Mouse (Mus musculus) heart, postnatal 25 days (tissue): ENCODE results near the gene Ddx39. TPM values are rescaled to one million over a fixed set of nuclear protein-coding genes. Genes with fewer than 3 reads are reported as not detected.

Experiments
- DNase-seq: peaks from one replicate; pipeline ENCODE4 v3.0.0; 2022; ENCODE audit warnings: low spot score
- intact Hi-C: fragments of 180-260 bp; cut with DNase I; formaldehyde crosslinking; loops from one replicate; pipeline ENCODE4 v1.15.1; 2025
- total RNA-seq, 2 experiments: library from RNA; stranded (reverse); gene quantifications; 2 replicates each; pipeline ENCODE4 v1.2.3; 2021

Gene Ddx39
- total RNA-seq, result 10 to 100 TPM; 20.0 to 21.6 TPM

DNA sequence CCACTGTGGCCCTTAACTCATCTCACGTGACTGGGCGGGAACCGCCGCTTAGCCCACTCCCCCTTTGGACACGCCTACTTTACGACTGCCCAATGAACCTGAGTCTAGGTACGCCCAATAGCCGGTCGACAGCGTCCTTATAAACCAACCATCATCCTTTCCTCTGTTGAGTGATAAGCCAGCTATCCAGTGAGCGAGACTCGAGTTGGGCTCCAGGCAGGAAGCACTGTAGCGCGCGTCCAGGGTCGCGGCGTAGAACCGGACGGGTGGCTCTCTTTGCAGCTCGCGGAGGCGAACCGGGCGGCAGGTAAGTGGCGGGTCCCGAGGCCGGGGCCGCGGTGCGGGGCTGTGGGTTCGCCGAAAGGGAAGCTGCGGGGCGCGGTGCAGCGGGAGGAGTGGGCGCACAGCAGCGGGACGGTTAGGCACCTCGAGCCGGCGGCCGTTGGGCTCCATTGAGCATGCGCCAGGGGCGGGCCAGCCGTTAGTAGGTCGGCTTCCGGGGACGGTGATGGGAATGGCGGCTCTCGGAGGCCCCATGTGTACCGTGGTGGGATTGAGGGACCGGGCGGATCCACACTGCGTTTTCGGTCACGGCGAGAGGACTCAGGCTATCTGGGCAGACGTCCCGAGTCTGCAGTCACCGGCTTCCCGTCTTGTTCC, at the start of gene Ddx39:
Ddx39 (plus strand) TSS at position 147 of the 660 bp plus-strand sequence.
- intact Hi-C loops, result loop anchor here (2.0 kb wide), 1 partner anchor 16 kb away; the partner anchor contains the start of gene Pkn1
- DNase-seq, result peak; percentile 96

DNA sequence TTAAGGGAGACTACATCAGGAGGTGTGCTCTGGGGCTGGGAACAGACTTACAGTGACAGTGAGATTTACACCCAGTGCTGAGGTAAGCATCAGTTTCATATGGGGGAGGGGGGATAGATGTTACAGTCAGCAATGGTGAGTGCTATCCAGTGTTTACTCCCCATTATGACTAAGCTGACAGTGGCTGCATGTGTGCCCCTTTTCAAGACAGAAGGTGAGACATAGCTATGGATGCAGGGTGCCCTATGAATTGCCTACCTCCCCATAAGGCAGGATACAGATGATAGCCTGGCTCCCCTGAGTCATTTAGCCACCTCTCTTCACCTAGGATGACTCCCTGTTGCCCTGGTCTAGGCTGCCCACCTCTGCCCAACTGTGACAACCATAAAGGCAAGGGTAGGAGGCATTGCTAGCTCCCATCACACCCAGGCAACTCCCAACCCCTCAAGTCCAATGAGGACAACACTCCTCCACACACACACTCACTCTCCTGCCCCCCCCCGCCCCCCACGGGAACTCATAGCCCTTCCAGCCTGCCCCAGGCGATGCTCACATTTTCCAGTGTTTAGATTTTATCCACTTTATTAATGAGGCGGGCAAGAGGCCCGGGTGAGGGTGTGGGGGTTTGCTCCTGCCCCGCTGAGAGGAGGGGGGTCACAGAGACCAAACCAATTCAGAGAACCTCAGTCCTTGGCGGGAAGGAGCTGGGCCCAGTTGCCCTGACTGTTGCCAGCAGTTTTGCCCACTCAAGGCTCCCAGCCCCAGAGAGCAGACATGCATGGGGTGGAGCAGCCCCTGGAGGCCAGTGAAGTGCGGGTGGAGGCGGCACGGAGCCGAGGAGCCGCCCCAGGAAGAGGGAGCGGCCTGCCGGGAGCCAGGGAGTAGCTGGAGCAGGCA, 48.8 kb upstream of the Ddx39 start, which contains the start of gene Ptger1:
Ptger1 (plus strand) TSS at position 710 of the 897 bp plus-strand sequence.
- peak; percentile 75 for DNase-seq
- intact Hi-C loops, result loop anchor here (2.0 kb wide), 1 partner anchor 229 kb away; no protein-coding TSS in a partner anchor

DNA sequence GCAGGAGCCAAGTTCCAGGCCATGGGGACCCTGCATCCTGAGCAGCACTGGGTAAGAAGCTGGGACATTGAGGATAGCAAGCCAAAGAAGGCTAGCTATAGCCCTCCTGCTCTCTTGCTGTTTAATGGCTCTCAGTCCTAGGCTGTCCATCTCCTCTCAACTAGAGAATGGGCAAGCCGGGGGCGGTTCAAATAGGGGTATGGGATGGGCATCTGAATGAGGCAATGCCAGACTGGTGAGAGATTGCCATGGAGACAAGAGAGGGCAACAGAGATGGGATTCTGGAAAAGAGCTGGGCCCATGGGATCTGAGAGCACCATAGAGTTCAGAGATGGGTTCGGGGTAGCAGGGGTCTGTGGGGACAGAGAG, 48.1 kb upstream of the Ddx39 start:
- intact Hi-C loops, result no loop called here
- no peak for DNase-seq

DNA sequence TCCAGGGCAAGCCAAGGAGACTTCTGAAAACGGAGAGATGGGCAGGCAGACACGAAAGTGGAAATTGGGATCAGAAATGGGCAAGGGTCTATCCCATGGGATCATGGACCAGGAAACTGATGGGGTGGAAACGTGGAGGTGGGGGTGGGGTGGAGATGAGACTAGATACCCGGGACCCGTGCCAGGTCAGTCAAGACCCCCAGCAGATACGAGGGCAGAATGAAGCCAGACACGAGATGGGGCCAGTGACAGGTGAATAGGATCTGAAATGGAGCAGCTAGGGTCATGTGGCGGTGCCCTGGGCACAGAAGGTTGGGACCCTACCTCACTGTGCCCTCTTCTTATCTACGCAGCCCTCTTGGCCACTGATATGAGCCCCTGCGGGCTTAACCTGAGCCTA, 47.5 kb upstream of the Ddx39 start:
- no peak for DNase-seq
- intact Hi-C loops, result no loop called here

DNA sequence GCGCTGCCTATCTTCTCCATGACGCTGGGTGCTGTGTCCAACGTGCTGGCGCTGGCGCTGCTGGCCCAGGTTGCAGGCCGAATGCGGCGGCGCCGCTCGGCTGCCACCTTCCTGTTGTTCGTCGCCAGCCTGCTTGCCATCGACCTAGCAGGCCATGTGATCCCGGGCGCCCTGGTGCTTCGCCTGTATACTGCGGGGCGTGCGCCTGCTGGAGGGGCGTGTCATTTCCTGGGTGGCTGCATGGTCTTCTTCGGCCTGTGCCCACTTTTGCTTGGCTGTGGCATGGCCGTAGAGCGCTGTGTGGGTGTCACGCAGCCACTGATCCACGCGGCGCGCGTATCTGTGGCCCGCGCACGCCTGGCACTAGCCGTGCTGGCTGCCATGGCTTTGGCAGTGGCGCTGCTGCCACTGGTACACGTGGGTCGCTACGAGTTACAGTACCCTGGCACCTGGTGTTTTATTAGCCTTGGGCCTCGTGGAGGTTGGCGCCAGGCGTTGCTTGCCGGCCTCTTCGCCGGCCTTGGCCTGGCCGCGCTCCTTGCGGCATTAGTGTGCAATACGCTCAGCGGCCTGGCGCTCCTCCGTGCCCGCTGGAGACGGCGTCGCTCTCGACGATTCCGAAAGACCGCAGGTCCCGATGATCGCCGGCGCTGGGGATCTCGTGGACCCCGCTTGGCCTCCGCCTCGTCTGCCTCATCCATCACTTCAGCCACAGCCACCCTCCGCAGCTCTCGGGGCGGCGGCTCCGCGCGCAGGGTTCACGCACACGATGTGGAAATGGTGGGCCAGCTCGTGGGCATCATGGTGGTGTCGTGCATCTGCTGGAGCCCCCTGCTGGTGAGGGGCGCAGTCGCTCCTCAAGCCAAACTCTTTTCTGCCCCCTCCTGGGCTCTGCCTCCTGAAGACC, 46.7 kb upstream of the Ddx39 start:
- intact Hi-C loops, result no loop called here
- DNase-seq, result no peak

DNA sequence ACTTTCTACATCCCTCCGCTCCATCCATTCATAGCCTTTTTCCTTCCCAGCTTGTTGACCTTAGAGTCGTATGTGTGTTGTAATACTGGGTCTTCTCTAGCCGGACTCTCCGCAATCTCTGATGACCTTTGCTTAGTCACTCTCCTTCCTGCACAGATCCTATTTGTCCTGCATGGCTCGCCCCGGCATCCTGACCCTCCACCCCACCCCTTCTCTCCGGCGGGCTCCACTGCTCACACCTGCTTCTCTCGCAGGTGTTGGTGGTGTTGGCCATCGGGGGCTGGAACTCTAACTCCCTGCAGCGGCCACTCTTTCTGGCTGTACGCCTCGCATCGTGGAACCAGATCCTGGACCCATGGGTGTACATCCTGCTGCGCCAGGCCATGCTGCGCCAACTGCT, 46.0 kb upstream of the Ddx39 start:
- intact Hi-C loops, result no loop called here
- no peak for DNase-seq

DNA sequence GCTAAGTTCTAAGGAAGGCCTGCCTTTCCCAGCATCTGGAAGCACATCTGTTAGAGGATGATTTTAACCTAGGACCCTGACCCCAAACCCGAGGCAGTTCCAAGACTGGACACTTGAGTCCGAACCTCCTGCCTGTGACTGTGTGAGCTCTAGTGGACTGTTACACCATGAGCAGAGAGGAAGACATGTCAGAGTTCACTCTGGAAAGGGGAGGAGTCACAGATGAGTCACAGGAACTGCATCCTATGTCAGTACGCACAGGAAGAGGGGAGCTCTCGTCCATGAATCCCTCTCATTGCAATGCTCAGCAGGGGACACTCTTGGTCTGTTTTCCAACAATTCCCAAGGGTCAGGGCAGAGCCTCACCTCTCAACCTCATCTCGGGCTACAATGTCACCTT, 42.0 kb upstream of the Ddx39 start:
- no peak for DNase-seq
- intact Hi-C loops, result no loop called here

DNA sequence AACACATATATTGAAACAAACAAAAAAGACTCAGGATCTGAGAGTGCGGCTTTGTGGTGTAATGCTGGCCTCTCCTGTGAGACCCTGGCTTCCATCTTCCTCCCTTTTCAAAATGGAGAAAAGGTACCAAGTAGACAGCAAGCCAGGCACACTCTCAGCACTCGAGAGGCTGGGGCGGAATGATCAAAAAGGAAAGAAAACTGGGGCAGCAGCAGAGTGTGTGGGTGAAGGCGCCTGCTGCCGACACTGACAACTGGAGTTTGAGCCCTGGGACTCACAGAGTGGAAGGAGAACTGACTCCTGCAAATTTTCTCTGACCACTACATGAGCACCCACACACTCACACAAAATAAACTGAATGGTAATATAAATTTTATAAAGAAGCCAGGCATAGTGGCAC, 40.5 kb upstream of the Ddx39 start:
- intact Hi-C loops, result no loop called here
- no peak for DNase-seq

DNA sequence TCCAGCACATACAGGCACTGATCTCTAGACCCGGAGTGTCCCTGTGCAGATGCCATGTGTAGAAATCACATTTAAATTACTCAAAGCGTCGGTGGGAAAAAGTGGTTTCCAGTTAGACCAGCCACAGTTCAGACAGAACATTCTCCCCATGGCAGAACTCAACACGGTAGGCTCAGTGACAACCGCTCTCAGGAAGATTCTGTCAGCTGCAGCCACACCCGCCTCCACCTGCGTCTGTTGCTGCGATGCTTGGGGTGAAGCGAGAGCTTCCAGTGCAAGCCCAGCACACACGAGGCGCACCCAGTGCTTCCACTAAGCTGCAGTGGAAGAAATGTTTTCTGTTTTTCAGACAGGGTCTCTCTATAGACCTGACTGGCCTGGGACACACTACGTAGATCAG, 35.1 kb upstream of the Ddx39 start:
- intact Hi-C loops, result no loop called here
- no peak for DNase-seq

DNA sequence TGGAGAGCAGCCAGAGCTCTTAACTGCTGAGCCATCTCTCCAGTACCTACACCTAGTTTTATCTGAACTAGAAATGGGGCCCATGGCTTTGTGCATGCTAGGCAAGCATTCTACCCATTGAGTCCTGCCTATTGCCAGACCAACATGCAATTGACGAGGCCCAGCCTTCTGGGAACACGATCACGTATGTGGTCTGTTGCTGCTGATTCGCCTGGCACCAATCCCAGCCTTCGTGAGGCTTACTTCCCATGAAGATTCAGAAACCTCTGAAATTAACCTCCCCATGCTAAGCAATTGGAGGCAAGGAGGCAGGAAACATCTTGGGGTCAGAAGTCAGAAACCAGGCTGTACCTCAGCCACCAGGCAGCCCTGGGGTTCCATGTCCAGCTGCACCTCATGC, 34.4 kb upstream of the Ddx39 start:
- intact Hi-C loops, result no loop called here
- DNase-seq, result no peak

DNA sequence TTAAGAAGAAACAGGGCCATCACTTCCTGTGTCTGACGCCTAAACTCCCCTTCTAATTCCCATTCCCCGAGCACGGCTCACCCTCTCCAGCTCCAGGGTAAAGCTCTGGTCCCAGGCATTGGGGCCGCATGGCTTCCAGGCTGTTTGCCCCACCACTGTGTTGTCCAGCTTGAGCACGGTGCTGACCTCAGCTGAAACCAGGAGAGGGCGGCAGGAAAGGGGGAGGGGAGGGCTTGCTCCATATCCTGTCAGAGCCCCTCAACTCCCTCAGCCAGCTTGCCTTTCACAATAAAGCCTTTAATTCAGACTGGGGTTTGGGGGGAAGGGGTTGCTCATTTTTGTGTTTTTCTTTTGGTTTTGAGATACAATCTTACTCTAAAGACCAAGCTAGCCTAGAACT, 33.9 kb upstream of the Ddx39 start:
- no peak for DNase-seq
- intact Hi-C loops, result no loop called here

DNA sequence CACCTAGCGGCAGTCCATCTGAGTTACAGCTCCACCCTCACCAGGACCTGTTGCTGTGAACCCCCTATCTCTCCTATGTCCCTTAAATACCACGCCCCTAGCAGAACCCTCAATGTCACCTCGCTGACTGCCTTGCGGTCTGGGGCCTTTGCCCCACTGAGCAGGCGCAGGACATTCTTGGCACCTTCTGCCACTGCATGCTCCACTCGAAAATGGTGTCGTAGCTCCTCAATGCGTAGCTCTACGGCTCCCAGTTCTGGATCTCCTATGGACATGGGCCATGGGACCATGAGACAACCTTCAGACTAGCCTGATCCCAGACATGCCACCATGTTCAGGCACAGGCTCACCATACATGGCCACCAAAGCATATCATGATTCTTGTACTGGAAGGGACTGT, 30.5 kb upstream of the Ddx39 start:
- no peak for DNase-seq
- intact Hi-C loops, result no loop called here

DNA sequence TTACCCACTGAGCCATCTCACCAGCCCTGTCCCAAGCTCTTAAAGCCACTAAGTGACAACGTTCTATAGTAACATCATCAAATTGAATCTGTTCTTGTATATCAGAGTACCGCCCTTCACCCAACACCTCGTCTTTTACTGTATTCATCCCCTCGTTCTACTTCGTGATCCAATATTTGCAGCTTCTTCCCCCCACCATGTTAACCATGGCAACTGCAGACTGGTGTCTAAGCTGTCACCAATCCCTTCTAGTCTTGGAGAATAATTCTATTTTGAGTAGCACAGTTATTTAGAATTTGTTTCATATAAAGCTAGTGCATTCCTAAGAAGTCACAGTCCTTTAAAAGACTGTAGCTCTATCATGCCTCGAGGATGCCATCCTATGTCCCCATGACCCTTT, 25.7 kb upstream of the Ddx39 start:
- intact Hi-C loops, result no loop called here
- no peak for DNase-seq

DNA sequence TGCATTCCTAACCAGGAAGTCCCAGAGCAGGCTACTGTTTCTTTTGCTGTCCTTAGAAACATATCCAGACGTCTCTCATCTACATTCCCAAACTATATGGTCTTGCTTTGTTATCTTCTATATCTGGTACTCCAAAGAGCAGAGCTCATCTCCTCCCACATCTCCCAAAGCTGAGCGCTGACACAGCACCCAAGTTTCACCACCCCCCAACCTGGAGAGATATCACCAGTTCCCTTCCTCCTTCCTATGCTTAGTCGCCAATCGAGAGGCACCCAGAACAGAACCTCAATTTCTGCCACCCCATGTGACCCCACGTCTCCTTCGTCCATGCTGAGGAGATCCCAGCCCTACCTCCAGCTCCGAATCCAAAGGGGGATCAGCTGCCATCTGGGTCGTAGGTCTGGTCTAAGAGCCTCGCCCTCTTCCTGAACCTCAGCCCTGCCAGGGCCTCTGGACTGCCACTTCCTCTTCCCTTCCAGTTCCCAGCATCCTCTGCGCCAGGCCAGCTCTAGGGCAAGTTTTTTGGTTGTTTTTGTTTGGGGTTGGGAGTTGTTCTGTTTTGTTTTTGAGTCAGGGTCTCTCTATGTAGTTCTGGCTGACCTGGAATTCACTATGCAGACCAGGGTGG, 21.3 kb upstream of the Ddx39 start:
- DNase-seq, result no peak
- intact Hi-C loops, result no loop called here

DNA sequence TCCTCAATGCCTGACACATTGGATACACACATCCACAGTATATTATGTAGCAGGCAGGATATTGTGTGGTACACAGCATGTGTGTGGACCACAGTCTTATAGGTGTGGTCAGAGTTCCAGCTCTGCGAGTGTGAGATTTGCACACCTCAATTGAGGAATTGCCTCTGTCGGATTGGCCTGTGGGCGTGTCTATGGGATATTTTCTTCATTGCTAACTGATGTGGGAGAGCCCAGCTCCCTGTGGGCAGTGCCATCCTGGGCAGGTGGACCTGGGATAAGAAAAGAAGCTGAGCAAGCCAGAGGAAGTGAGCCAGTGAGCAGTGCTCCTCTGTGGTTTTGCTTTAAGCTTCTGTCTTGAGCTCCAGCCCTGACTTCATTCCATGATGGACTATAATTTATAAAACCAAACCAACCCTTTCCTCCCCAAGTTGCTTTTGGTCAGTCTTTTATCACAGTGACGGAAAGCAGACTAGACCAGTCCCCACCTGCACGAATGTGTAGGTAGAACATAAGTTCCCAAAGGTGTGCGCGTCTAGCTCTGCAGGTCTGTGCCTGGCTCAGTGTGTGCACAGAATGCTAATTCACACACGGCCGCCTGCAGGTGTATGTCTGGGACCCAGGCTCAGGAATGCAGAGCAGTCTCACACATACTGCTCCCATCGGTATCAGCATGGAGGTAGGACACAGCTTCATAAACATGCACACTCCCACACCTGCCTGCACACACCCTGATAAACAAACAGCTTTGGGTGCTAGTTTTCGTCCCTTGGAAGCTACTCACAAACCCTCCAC, 20.4 kb upstream of the Ddx39 start:
- DNase-seq, result no peak
- intact Hi-C loops, result loop anchor here (5.0 kb wide), 1 partner anchor 43 kb away; no protein-coding TSS in a partner anchor

DNA sequence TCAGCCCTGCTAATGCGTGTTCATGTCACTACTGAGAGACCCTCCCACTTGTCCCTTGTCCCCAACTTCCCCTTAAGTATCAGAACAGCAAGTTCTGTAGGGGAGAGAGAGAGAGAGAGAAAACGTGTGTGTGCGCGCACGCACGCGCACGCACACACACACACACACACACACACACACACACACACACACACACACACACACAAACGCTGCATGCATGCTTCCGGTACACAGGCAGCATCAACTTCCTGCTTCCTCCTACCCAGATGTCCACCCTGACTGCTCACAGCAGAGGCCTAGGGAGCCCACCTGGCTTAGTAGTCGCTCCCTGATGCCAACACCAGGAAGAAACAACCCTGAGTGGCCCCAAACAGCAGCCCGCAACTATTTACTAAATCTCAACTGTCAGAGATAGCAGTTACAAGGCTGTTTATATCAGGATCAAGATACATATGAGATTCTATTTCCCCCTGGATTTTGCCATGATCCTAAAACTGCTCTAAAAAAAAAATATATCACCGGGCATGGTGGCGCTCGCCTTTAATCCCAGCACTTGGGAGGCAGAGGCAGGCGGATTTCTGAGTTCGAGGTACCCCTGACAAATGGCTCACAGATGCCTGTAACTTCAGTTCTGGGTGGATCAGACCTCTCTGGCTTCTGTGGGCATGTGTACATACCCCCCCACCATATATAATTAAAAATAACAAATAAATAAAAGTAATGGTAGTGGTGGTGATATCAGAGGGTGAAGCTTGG, 19.4 kb upstream of the Ddx39 start:
- no peak for DNase-seq
- intact Hi-C loops, result loop anchor here (2.0 to 5.0 kb wide), 2 partner anchors 33 to 42 kb away; no protein-coding TSS in a partner anchor

DNA sequence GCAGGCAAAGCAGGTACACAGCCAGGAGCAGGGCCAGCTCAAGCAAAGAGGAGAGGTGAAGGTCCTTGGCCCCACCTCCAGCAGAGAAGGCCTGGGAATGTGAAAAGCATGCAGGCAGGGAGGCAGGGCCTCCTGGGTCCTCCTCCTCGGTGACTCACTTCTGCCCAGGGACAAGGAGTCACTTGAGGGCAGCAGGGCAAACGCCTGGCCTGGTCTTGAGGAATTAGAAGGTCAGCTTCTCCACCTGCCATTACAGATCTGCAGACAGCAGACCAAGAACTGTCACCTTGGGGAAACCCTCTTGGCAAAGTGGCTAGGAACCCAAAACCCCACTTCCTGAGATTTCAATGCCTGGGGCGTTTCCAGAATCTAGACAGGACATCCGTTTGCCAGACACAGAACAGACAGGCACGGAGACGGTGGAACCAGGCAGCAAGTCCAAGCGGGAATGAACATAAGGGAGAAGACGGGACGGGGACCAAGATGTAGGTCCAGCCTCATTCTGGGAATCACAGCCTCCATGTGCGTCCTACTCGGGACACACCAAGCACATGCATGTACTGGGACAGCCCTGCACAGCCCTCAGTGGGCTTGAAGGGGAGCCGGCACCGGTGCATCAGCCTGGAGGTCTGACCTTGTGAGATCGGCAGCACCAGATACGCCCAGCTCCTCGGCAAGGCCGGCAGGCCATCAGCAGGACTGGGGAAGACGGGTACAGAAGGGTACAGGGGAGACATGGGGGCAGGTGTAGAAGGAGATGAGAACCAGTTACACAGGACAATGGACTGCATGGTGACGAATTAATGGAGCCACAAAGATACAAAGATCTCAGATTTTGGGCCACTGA, 17.4 kb upstream of the Ddx39 start:
- DNase-seq, result peak; percentile 57
- intact Hi-C loops, result loop anchor here (2.0 to 5.0 kb wide), 3 partner anchors 17 to 40 kb away; partner anchors contain the start of gene Ddx39
